Mouse (Mus musculus) layer of hippocampus, postnatal 25 days (tissue): ENCODE results near the gene Gtf2a2. TPM values are rescaled to one million over a fixed set of nuclear protein-coding genes. Genes with fewer than 3 reads are reported as not detected.

ENCODE experiments used
- DNase-seq, 2 experiments: peaks; one replicate each; pipeline ENCODE4 v3.0.0; 2022; ENCODE audit warnings: mixed read lengths in 2 of 2, low spot score in 1 of 2; ENCODE audit errors: extremely low spot score in 1 of 2
- total RNA-seq, 2 experiments: library from RNA; stranded (reverse); gene quantifications; 2 replicates each; pipeline ENCODE4 v1.2.3; 2021

Gene Gtf2a2
- total RNA-seq, 2 experiments from 2014 or later: 48.4 to 69.2 TPM

DNA sequence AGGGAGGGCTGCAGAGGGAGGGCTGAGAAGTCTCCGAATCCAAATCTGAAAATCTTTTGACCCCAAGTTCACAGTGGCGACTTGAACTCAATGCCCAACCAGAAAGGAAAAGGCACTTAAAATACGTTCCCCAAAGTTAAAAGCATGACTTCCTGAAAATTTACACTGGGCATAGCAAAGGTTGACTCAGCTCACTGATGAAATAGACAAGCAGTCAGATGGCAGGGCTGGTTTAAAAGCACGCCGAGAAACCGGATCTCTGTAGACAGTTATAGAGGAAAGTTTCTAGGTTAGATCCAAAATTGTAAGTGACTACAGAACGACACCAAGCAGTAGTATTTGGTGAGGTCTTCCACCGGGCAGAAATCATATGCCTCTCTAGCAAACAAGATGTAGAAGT lies 37.5 kb downstream of the Gtf2a2 start:
- DNase-seq: no peak

DNA sequence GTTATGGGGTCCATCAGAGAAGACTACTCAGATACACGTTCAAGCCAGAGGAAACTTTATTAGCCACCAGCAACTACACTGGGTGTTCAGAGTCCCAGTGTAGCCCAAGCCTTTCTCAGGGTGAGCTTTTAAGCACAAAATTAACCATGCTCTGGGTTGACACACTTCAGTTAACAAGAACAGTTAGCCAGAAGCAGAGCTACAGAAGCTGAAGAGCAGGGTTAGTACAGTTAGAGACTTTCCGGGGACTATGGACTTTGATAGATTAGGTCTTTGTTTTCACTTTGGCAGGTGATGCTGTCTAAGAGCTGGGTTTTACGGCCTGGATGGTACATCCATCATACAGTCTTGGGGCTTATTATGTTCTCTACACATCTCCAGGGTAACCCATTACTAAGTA lies 40.4 kb downstream of the Gtf2a2 start:
- DNase-seq: no peak

DNA sequence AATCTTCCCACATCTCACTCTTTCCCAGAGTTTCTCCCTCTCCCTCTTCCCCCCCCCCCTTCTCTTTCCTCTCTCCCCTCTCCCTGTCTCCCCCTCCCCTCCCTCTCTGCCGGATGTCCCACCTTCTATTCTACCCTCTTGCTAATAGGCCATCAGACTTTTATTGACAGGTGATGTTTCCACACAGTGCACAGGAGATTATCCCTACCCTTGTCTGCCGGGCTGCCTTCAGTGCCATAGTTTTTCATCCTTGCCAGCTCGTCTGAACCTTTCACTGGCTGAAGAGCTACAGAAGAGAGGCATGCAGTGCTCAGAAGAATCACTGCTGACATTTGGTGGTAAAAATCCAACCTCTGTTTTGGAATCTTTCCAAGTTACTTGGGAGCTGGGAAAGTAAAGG lies 41.1 kb downstream of the Gtf2a2 start:
- DNase-seq: no peak

DNA sequence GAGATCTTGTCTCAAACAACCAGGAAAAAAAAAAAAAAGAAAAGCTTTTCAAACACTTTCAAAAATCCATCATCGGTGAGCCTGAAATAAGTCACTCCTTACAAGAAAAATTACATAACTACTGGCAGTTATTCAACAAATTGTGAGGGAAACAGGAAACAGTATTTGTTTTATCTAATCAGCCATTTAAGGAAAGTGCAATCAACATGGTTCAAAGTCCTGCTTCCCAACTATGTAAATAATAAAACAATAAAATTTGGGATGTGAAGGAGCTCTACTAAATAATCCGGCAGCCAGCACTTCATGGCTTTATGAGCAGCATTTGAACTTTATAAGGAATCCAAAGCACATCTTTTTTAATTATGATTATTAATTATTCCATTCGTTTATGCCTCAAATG lies 49.7 kb downstream of the Gtf2a2 start:
- DNase-seq: no peak

DNA sequence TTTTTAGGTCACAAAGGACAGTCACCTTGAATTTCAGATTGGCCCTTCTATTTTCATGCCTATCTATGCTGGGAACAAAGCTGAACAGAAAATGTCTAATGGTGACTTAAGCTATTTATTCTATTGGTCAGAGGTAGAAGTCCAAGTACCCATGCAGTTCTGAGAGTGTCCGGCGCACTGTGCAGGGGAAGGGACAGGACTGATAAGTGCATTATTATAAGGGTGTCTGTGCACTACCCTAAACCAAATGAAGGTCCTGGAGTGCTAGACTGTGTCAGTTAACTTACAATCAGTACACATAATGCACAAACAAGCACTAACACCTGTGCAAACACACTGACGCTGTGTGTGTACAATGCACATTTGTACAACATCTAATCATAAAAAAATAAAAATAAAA lies 55.1 kb downstream of the Gtf2a2 start:
- DNase-seq: no peak

DNA sequence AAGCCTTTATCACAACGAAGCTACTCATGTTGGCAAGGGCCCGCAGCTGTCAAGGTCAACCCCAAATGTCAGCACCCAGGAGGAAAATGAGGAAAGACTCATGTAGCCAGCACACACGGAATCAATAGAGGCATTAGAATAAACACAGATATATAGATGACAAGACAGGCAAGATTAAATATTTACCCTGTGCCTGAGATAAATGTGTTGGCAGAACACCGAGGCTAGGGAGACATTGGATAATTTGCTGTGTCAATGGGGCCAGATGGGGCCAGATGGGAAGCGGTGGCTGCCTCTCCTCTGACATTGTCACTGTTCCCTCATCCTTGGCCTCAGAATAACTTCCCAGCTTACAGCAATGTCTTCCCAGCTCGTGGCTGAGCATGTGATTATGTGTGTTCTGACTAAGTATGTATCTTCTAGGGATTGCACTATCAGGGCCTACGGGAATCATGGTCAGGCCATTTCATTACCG lies 57.6 kb downstream of the Gtf2a2 start:
- DNase-seq: no peak

DNA sequence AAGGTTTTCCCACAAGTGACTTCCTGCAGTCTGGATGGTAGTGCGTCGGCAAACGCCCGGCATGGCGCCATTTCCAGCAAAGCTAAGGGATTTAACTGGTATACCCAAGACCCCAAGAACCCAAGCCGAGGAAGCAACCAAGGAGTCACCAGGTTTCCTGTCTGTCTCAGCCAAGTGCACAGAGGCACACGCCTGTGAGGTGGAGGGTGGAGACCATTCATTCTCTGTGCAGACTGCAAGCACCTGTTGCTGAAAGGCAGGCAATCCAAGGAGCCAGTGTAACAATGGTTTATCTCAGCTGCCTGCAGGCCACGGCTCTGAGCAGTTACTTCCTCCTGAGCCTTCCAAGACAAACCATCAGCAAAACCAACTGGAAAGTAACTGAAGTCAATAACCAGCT lies 60.0 kb downstream of the Gtf2a2 start:
- no peak for DNase-seq

Other genes starting within 250 kb of the Gtf2a2 start
- gene Bnip2, start 23.1 kb upstream of the Gtf2a2 start, total RNA-seq: 10 to 100 TPM; 36.5 to 37.0 TPM
- gene Gcnt3, start 25.5 kb downstream of the Gtf2a2 start, total RNA-seq: not detected
- gene Fam81a, start 130.0 kb downstream of the Gtf2a2 start, total RNA-seq: 100 to 1,000 TPM in 1 of 2 experiments, 10 to 100 TPM in 1; 99.7 to 101 TPM
- 1 to 10 TPM; 8.9 TPM for gene Myo1e, start 194.8 kb downstream of the Gtf2a2 start, total RNA-seq